Mouse (Mus musculus) heart, embryonic 14.5 days (tissue): Measurements from ENCODE around the gene Nectin4. TPM values are rescaled to one million over a fixed set of nuclear protein-coding genes. Genes with fewer than 3 reads are reported as not detected.

Experiments
- ATAC-seq: fragments of 200-750 bp; cut with Nextera tagmentation; 2 replicates; pipeline ENCODE4 v1.8.0; 2017; ENCODE audit warnings: low read depth, moderate TSS enrichment; ENCODE audit not compliant: insufficient number of reproducible peaks, insufficient read depth, low FRiP score
- H3K27ac ChIP-seq, 2 experiments: fragments of 200-500 bp in 1 of 2; fragments of 300-500 bp in 1 of 2; sonication (generic) in 1 of 2; replicated peaks in 1 of 2; 2 replicates each; pipeline ENCODE4 v1.5.1; 2012 to 2014; ENCODE audit warnings: low read depth in 2 of 2, low read length in 2 of 2, control low read depth in 1 of 2, mild to moderate bottlenecking in 1 of 2, mixed read lengths in 1 of 2; ENCODE audit not compliant: control insufficient read depth in 1 of 2, insufficient read depth in 1 of 2
- H3K27me3 ChIP-seq: fragments of 300-500 bp; sonication (generic); 2 replicates; pipeline ENCODE4 v1.6.1; 2014; ENCODE audit warnings: mild to moderate bottlenecking, low read length, control low read depth; ENCODE audit not compliant: control insufficient read depth, insufficient read depth
- H3K36me3 ChIP-seq: fragments of 300-500 bp; sonication (generic); 2 replicates; pipeline ENCODE4 v1.6.1; 2014; ENCODE audit warnings: mild to moderate bottlenecking, control low read depth, low read length, mixed read lengths; ENCODE audit not compliant: control insufficient read depth, insufficient read depth
- H3K4me1 ChIP-seq, 2 experiments: fragments of 200-500 bp in 1 of 2; fragments of 300-500 bp in 1 of 2; sonication (generic) in 1 of 2; 2 replicates each; pipeline ENCODE4 v1.6.1; 2012 to 2014; ENCODE audit warnings: low read length in 2 of 2, control low read depth in 1 of 2, mixed read lengths in 1 of 2; ENCODE audit not compliant: control insufficient read depth in 2 of 2, insufficient read depth in 2 of 2
- H3K4me2 ChIP-seq: fragments of 300-500 bp; sonication (generic); 2 replicates; pipeline ENCODE4 v1.6.1; 2014; ENCODE audit warnings: mild to moderate bottlenecking, low read length
- H3K4me3 ChIP-seq, 2 experiments: fragments of 200-500 bp in 1 of 2; fragments of 300-500 bp in 1 of 2; sonication (generic) in 1 of 2; 2 replicates each; pipeline ENCODE4 v1.5.1; 2012 to 2014; ENCODE audit warnings: low read length in 2 of 2, mild to moderate bottlenecking in 2 of 2, control low read depth in 1 of 2, low read depth in 1 of 2, moderate library complexity in 1 of 2; ENCODE audit not compliant: control insufficient read depth in 1 of 2, insufficient read depth in 1 of 2
- H3K9ac ChIP-seq: fragments of 300-500 bp; sonication (generic); 2 replicates; pipeline ENCODE4 v1.6.1; 2014; ENCODE audit warnings: mild to moderate bottlenecking, low read length
- H3K9me3 ChIP-seq: fragments of 300-500 bp; sonication (generic); 2 replicates; pipeline ENCODE4 v1.6.1; 2016; ENCODE audit warnings: low read length, control low read depth; ENCODE audit not compliant: control insufficient read depth
- WGBS: fragments of 180-500 bp; shearing (Covaris S2); extraction: QIAGEN DNeasy Blood & Tissue Kit; methylation state at CpG from one replicate; pipeline ENCODE4 v1.1.7; 2014; 5-methylcytosine and 5-hydroxymethylcytosine counted together
- polyA plus RNA-seq: library from polyadenylated mRNA; unstranded; fragments of >200 nt; fragmentation: Nextera tagmentation; extraction: Ambion mirVana; gene quantifications from 2 replicates; pipeline ENCODE4 v1.2.1, GENCODE M21; 2014

Gene Nectin4
- polyA plus RNA-seq, 1 experiment from 2014 or later: 0.12 TPM

- Histone ChIP-seq H3K27ac (no peak overlapping the region), H3K4me1 (peaks cover 0 to 3% of the 10 kb centered on the region in 2 experiments; a peak in 2 of 4 replicates), H3K4me3 (peak overlapping the region; percentile 45 to 52), H3K4me2 (peak overlapping the region; percentile 66), H3K9ac (peak overlapping the region; percentile 65), H3K9me3 (peaks cover 3% of the 10 kb centered on the region), H3K36me3 (peaks cover 27% of the 10 kb centered on the region), H3K27me3 (no peaks in the 10 kb centered on the region)
- 10% methylated on average over 26 of the region's 26 CpGs for WGBS
- ATAC-seq: peak; percentile 25; the same call in 1 of the 2 replicates
Observed at GRCm38 (mm10) chr1:171360253-171360652, 9.6 kb upstream of the Nectin4 start.

- peaks cover 27% of the 10 kb centered on the region for H3K36me3 ChIP-seq
- peak; percentile 83 for ATAC-seq
- peak within 1 kb of the TSS; percentile 45 to 52 for H3K4me3 ChIP-seq
- peak within 1 kb of the TSS in 1 of 2 experiments; percentile 63; a peak in 2 of 4 replicates for H3K27ac ChIP-seq
- H3K9ac ChIP-seq: peak within 1 kb of the TSS; percentile 65
- WGBS: 2% methylated on average over 21 of the region's 21 CpGs
- H3K4me1 ChIP-seq: peaks cover 0 to 3% of the 10 kb centered on the region in 2 experiments; a peak in 2 of 4 replicates
- peaks cover 3% of the 10 kb centered on the region for H3K9me3 ChIP-seq
- H3K27me3 ChIP-seq: no peaks in the 10 kb centered on the region
- peak within 1 kb of the TSS; percentile 66 for H3K4me2 ChIP-seq
Observed at GRCm38 (mm10) chr1:171360656-171361055, 9.2 kb upstream of the Nectin4 start, which contains the start of gene Klhdc9. Gene Klhdc9 (minus strand): TSS chr1:171360798.

- Histone ChIP-seq H3K9me3 (peaks cover 3% of the 10 kb centered on the region), H3K27ac (peak overlapping the region in 1 of 2 experiments; percentile 63; a peak in 2 of 4 replicates), H3K4me1 (peaks cover 0 to 3% of the 10 kb centered on the region in 2 experiments; a peak in 2 of 4 replicates), H3K9ac (peak overlapping the region; percentile 65), H3K36me3 (peaks cover 26% of the 10 kb centered on the region), H3K4me2 (peak overlapping the region; percentile 66), H3K4me3 (peak overlapping the region; percentile 45 to 52), H3K27me3 (no peaks in the 10 kb centered on the region)
- 23% methylated on average over 16 of the region's 16 CpGs for WGBS
- ATAC-seq: no peak
Observed at GRCm38 (mm10) chr1:171361106-171362103, 8.5 kb upstream of the Nectin4 start.

GRCm38 (mm10) chr1:171365934-171366333 lies 4.0 kb upstream of the Nectin4 start:
- Histone ChIP-seq H3K27ac (no peak overlapping the region), H3K36me3 (no peaks in the 10 kb centered on the region), H3K27me3 (0 out of 2 replicates have a peak, but pooled peaks cover 3% of the 10 kb centered on the region), H3K4me2 (no peak overlapping the region), H3K9ac (no peak overlapping the region), H3K4me1 (no peaks in the 10 kb centered on the region), H3K4me3 (no peak overlapping the region), H3K9me3 (no peaks in the 10 kb centered on the region)
- ATAC-seq: no peak
- WGBS: 65% methylated on average over 7 of the region's 7 CpGs

- no peak for ATAC-seq
- peaks cover 2 to 6% of the 10 kb centered on the region in 2 experiments; a peak in 2 of 4 replicates for H3K4me1 ChIP-seq
- H3K36me3 ChIP-seq: no peaks in the 10 kb centered on the region
- H3K4me2 ChIP-seq: no peak overlapping the region
- H3K9me3 ChIP-seq: no peaks in the 10 kb centered on the region
- WGBS: 55% methylated on average over 3 of the region's 3 CpGs
- peaks cover 9% of the 10 kb centered on the region; the same call in 1 of the 2 replicates for H3K27me3 ChIP-seq
- H3K4me3 ChIP-seq: no peak overlapping the region
- no peak overlapping the region for H3K27ac ChIP-seq
- H3K9ac ChIP-seq: no peak overlapping the region
Observed at GRCm38 (mm10) chr1:171372880-171373279, 3.0 kb downstream of the Nectin4 start.

- WGBS: 2% methylated on average over 4 of the region's 4 CpGs
- no peak overlapping the region for H3K4me3 ChIP-seq
- H3K4me1 ChIP-seq: peaks cover 2 to 6% of the 10 kb centered on the region in 2 experiments; a peak in 2 of 4 replicates
- no peak for ATAC-seq
- no peak overlapping the region for H3K9ac ChIP-seq
- no peaks in the 10 kb centered on the region for H3K9me3 ChIP-seq
- peaks cover 9% of the 10 kb centered on the region; the same call in 1 of the 2 replicates for H3K27me3 ChIP-seq
- H3K27ac ChIP-seq: no peak overlapping the region
- H3K4me2 ChIP-seq: no peak overlapping the region
- no peaks in the 10 kb centered on the region for H3K36me3 ChIP-seq
Observed at GRCm38 (mm10) chr1:171373946-171374345, 4.0 kb downstream of the Nectin4 start.

- H3K4me3 ChIP-seq: no peak overlapping the region
- no peak overlapping the region for H3K4me2 ChIP-seq
- 45% methylated on average over 9 of the region's 9 CpGs for WGBS
- no peak for ATAC-seq
- H3K9me3 ChIP-seq: no peaks in the 10 kb centered on the region
- no peak overlapping the region for H3K27ac ChIP-seq
- H3K4me1 ChIP-seq: peaks cover 2 to 10% of the 10 kb centered on the region in 2 experiments; a peak in 2 of 4 replicates
- H3K27me3 ChIP-seq: peaks cover 17% of the 10 kb centered on the region
- no peak overlapping the region for H3K9ac ChIP-seq
- H3K36me3 ChIP-seq: no peaks in the 10 kb centered on the region
Observed at GRCm38 (mm10) chr1:171375646-171376097, 5.8 kb downstream of the Nectin4 start.
